Mouse (Mus musculus) heart, postnatal 0 days (tissue): ENCODE results near the gene Lclat1. TPM values are rescaled to one million over a fixed set of nuclear protein-coding genes. Genes with fewer than 3 reads are reported as not detected.

Experiments used
- ATAC-seq: fragments of 200-750 bp; cut with Nextera tagmentation; 2 replicates; pipeline ENCODE4 v1.8.0; 2017; ENCODE audit warnings: low read depth, moderate number of reproducible peaks, moderate library complexity; ENCODE audit not compliant: insufficient read depth
- DNase-seq: peaks from one replicate; pipeline ENCODE4 v3.0.0-alpha.2; 2016; ENCODE audit warnings: low spot score
- H3K27ac ChIP-seq: fragments of 300-500 bp; sonication (generic); 2 replicates; pipeline ENCODE4 v1.5.1; 2014; ENCODE audit warnings: low read depth, mild to moderate bottlenecking
- H3K27me3 ChIP-seq: fragments of 300-500 bp; sonication (generic); 2 replicates; pipeline ENCODE4 v1.6.1; 2014; ENCODE audit warnings: low read length, mixed read lengths; ENCODE audit not compliant: control insufficient read depth, insufficient read depth
- H3K36me3 ChIP-seq: fragments of 300-500 bp; sonication (generic); replicated peaks from 2 replicates; pipeline ENCODE4 v1.6.1; 2014; ENCODE audit warnings: low read length, mixed read lengths; ENCODE audit not compliant: control insufficient read depth, insufficient read depth
- H3K4me1 ChIP-seq: fragments of 300-500 bp; sonication (generic); 2 replicates; pipeline ENCODE4 v1.6.1; 2014; ENCODE audit warnings: antibody characterized with exemption; ENCODE audit not compliant: control insufficient read depth, insufficient read depth
- H3K4me2 ChIP-seq: fragments of 300-500 bp; sonication (generic); 2 replicates; pipeline ENCODE4 v1.6.1; 2014; ENCODE audit warnings: low read depth, mild to moderate bottlenecking, low read length, moderate library complexity
- H3K4me3 ChIP-seq: fragments of 300-500 bp; sonication (generic); 2 replicates; pipeline ENCODE4 v1.5.1; 2014; ENCODE audit warnings: low read depth, low read length
- H3K9ac ChIP-seq: fragments of 300-500 bp; sonication (generic); replicated peaks from 2 replicates; pipeline ENCODE4 v1.6.1; 2014; ENCODE audit warnings: low read depth, low read length, mixed read lengths
- H3K9me3 ChIP-seq: fragments of 300-500 bp; sonication (generic); replicated peaks from 2 replicates; pipeline ENCODE4 v1.6.1; 2016; ENCODE audit warnings: low read length; ENCODE audit not compliant: control insufficient read depth
- CTCF ChIP-seq: IDR thresholded peaks from 2 replicates; pipeline ENCODE4 v1.5.1; 2016; ENCODE audit warnings: antibody characterized with exemption, control low read depth, low read depth
- EP300 ChIP-seq: IDR thresholded peaks from 2 replicates; pipeline ENCODE4 v1.6.1; 2016; ENCODE audit warnings: antibody characterized with exemption, low read depth
- WGBS: fragments of 180-500 bp; shearing (Covaris S2); extraction: QIAGEN DNeasy Blood & Tissue Kit; methylation state at CpG from one replicate; pipeline ENCODE4 v1.1.7; 2014; 5-methylcytosine and 5-hydroxymethylcytosine counted together
- polyA plus RNA-seq: library from polyadenylated mRNA; unstranded; fragments of >200 nt; fragmentation: Nextera tagmentation; extraction: Ambion mirVana; gene quantifications from 2 replicates; pipeline ENCODE4 v1.2.1, GENCODE M21; 2015
- total RNA-seq: library from RNA; depleted of rRNA; stranded (reverse); fragments of >200 nt; gene quantifications from 2 replicates; pipeline ENCODE4 v1.2.3, GENCODE M21; 2014; ENCODE audit warnings: low replicate concordance

Gene Lclat1
- total and polyA plus RNA-seq, 2 experiments from 2014 or later = 31.5 to 218 TPM

DNA sequence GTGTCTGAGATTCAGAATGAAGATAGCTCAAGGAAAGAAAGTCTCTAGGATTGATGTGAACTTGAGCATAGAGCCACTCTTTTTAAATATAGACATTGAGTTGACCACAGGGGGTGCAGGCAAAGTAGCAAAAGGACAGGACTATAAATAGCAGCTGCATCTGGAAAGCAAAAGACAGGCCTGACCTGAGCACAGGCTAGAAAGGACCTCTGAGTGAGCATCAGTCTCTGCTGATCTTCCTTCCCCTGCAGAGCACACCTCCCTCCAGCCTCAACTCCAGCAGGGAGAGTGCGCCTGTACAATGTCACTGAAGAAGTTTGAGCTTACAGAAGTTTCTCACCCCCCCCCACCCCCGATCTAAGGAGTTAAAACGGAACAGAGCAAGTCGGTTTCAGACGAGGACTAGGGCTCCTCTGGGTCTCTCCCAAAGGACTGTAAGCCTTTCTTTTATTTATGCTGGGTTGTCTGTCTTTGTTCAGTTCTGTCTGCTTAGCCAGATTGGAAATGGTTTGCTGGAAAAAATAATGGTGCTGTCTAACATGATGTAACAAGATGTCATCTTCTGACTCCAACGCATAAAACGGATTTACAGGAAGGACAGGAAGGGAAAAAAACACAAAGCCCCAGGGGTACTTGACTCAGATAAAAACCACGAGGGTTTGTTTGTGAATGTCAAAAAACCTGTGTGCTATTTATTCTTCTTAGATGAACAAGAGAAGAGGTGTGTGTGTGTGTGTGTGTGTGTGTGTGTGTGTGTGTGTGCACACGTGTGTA is 26.2 kb upstream of the Lclat1 start:
- DNase-seq (peak; percentile 53), ATAC-seq (peak; percentile 41; the same call in 1 of the 2 replicates)
- Histone ChIP-seq H3K4me1 (peaks cover 12% of the 10 kb centered on the region), H3K9ac (no peak overlapping the region), H3K4me3 (no peak overlapping the region), H3K27me3 (no peaks in the 10 kb centered on the region), H3K27ac (peak overlapping the region; percentile 62), H3K36me3 (no peaks in the 10 kb centered on the region), H3K9me3 (no peaks in the 10 kb centered on the region), H3K4me2 (no peak overlapping the region)
- TF ChIP-seq CTCF (no peak; the same call in 1 of the 2 replicates), EP300 (no peak)
- 17% methylated on average over 9 of the region's 9 CpGs for WGBS

DNA sequence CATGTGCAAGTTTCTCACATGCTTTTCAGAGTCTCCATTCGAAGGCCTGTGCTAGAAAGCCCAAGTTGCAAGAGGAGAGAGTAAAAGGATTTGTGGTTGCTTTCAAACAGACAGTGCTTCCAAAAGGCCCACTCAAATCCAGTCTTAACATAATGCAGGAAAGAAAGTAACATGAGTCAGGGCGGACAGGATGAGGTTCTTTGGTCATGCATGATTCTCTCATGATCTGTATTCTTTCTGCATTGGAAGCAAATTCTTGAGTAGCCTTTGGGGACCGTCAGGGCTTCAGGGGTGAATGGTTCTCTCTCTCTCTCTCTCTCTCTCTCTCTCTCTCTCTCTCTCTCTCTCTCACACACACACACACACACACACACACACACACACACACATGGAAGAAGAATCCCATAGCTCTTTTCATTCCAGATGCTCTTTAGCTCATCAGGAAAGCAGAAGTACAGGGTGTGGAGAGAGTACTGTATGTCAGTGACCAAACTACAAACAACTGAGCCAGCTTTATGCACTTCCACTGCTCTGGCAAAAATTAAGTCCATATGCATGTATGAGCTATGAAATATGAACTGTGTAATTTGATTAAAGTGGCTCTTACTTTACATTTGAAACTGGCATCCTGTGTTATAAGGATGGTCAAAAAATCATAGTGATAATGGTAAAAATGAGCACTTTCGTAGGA is 25.1 kb upstream of the Lclat1 start:
- 0 out of 2 replicates have a peak overlapping the region, but pooled peaks have one; percentile 43 for H3K27ac ChIP-seq
- no peak overlapping the region for H3K4me3 ChIP-seq
- ATAC-seq = no peak
- H3K4me1 ChIP-seq = peaks cover 16% of the 10 kb centered on the region
- DNase-seq = no peak
- no peak overlapping the region for H3K4me2 ChIP-seq
- 87% methylated on average over 4 of the region's 4 CpGs for WGBS
- H3K36me3 ChIP-seq = no peaks in the 10 kb centered on the region
- no peaks in the 10 kb centered on the region for H3K27me3 ChIP-seq
- no peak overlapping the region for H3K9ac ChIP-seq
- TF ChIP-seq CTCF = no peak
- TF ChIP-seq EP300 = no peak
- H3K9me3 ChIP-seq = no peaks in the 10 kb centered on the region

DNA sequence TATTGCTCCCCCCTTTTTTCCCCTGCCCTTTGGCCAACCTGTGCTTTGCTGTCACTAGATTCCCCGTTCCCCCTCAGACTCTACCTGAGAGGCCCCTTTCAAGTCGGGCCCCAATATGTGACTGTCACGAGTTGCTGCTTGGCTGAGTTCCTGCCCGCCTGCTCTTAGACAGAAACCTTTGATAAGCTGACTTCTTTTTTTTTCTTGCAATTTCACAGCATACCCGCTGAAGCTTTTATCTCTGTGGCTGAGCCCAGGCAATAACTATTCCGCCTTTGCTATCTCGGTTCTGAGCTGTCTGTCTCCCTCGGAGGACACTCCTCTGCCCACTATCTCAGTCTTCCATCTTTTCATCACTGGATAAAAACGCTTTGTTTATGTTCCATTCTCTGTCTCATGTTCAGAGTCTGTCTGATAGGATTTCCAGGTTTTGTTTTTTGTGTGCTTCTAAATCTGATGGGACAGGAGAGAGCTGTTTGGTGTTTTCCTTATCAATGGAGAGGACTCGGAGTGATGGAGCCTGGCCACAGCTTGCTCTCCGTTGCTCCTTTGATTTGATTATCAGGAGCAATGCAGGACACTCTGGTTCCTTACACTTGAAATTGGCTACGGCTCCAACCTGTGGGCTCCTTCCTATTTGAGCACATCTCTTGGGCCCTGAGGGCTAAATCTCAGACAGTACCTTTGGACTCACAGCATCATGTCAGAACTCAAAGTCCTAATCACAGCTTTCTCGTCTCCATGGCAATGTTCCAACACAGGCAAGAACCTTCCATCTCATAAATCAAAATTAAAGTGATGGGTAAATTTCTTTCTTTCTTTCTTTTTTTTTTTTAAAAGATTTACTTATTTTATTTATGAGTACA is 20.5 kb upstream of the Lclat1 start:
- no peak overlapping the region for H3K9ac ChIP-seq
- H3K27ac ChIP-seq = peak overlapping the region; percentile 27; the same call in 1 of the 2 replicates

DNA sequence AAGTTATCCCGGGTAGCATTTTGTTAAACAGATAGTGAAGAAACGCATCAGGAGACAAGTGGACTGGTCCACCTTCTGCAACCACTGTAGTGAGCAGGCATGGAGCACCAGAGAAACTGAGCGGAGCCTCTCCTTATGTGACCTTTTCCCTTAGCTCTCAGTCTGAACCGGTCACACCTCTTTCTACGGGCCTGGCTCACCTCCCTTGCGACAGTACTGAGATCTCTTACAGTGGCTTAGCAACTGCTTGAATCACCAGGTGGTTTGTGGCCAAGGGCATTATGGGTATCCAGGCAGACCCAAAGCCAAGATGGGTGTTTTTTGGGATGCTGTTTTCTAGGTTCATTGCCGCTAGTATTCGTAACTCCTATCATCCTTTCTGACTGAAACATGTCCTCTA is 16.4 kb upstream of the Lclat1 start:
- Histone ChIP-seq H3K4me3 (no peak overlapping the region), H3K9me3 (no peaks in the 10 kb centered on the region), H3K4me2 (no peak overlapping the region), H3K27ac (no peak overlapping the region), H3K36me3 (no peaks in the 10 kb centered on the region), H3K4me1 (peaks cover 4% of the 10 kb centered on the region; the same call in 1 of the 2 replicates), H3K9ac (no peak overlapping the region), H3K27me3 (no peaks in the 10 kb centered on the region)
- WGBS = 88% methylated on average over 8 of the region's 8 CpGs
- DNase-seq (no peak), ATAC-seq (no peak)
- TF ChIP-seq EP300 (no peak), CTCF (no peak)

More for the DNA sequence above, 20.5 kb upstream of the Lclat1 start:
- no peaks in the 10 kb centered on the region for H3K27me3 ChIP-seq
- peak; percentile 24; the same call in 1 of the 2 replicates for ATAC-seq
- H3K36me3 ChIP-seq = no peaks in the 10 kb centered on the region
- no peak overlapping the region for H3K4me3 ChIP-seq
- no peaks in the 10 kb centered on the region for H3K9me3 ChIP-seq
- DNase-seq = no peak
- H3K4me1 ChIP-seq = peaks cover 4% of the 10 kb centered on the region; the same call in 1 of the 2 replicates
- no peak overlapping the region for H3K4me2 ChIP-seq
- no peak for TF ChIP-seq CTCF
- no peak for TF ChIP-seq EP300
- 12% methylated on average over 13 of the region's 13 CpGs for WGBS
